Mouse (Mus musculus) neural tube, embryonic 14.5 days (tissue): ENCODE results near the gene Shisa9. TPM values are rescaled to one million over a fixed set of nuclear protein-coding genes. Genes with fewer than 3 reads are reported as not detected.

Experiments used
- ATAC-seq: fragments of 200-750 bp; cut with Nextera tagmentation; 2 replicates; pipeline ENCODE4 v1.8.0; 2017; ENCODE audit warnings: low read depth, mild to moderate bottlenecking, moderate TSS enrichment, moderate library complexity
- H3K27ac ChIP-seq: fragments of 300-500 bp; sonication (generic); 2 replicates; pipeline ENCODE4 v1.5.1; 2014; ENCODE audit warnings: low read depth, mild to moderate bottlenecking, control low read depth, low read length, moderate library complexity, mixed read lengths
- H3K27me3 ChIP-seq: fragments of 300-500 bp; sonication (generic); 2 replicates; pipeline ENCODE4 v1.6.1; 2014; ENCODE audit warnings: low read length; ENCODE audit not compliant: control insufficient read depth, insufficient read depth
- H3K36me3 ChIP-seq: fragments of 300-500 bp; sonication (generic); 2 replicates; pipeline ENCODE4 v1.6.1; 2014; ENCODE audit warnings: low read length, mixed read lengths; ENCODE audit not compliant: control insufficient read depth, insufficient read depth
- H3K4me1 ChIP-seq: fragments of 300-500 bp; sonication (generic); 2 replicates; pipeline ENCODE4 v1.6.1; 2014; ENCODE audit warnings: low read length; ENCODE audit not compliant: control insufficient read depth, insufficient read depth
- H3K4me2 ChIP-seq: fragments of 300-500 bp; sonication (generic); 2 replicates; pipeline ENCODE4 v1.6.1; 2014; ENCODE audit warnings: mild to moderate bottlenecking, low read depth, low read length, control low read depth
- H3K4me3 ChIP-seq: fragments of 300-500 bp; sonication (generic); 2 replicates; pipeline ENCODE4 v1.5.1; 2014; ENCODE audit warnings: low read depth, low read length, control low read depth, mixed read lengths
- H3K9ac ChIP-seq: fragments of 300-500 bp; sonication (generic); replicated peaks from 2 replicates; pipeline ENCODE4 v1.6.1; 2014; ENCODE audit warnings: low read depth, mild to moderate bottlenecking, control low read depth, low read length, mixed read lengths
- H3K9me3 ChIP-seq: fragments of 300-500 bp; sonication (generic); 2 replicates; pipeline ENCODE4 v1.6.1; 2016; ENCODE audit warnings: low read length; ENCODE audit not compliant: control insufficient read depth
- WGBS: fragments of 180-500 bp; shearing (Covaris S2); extraction: QIAGEN DNeasy Blood & Tissue Kit; methylation state at CpG from one replicate; pipeline ENCODE4 v1.1.7; 2014; 5-methylcytosine and 5-hydroxymethylcytosine counted together
- polyA plus RNA-seq: library from polyadenylated mRNA; unstranded; fragments of >200 nt; fragmentation: Nextera tagmentation; extraction: Ambion mirVana; gene quantifications from 2 replicates; pipeline ENCODE4 v1.2.1, GENCODE M21; 2014

Gene Shisa9
- polyA plus RNA-seq, 1 experiment from 2014 or later: 13.8 TPM

- no peak overlapping the region for H3K4me2 ChIP-seq
- no peaks in the 10 kb centered on the region for H3K36me3 ChIP-seq
- peaks cover 10% of the 10 kb centered on the region for H3K4me1 ChIP-seq
- H3K27ac ChIP-seq: no peak overlapping the region
- ATAC-seq: no peak
- H3K27me3 ChIP-seq: no peaks in the 10 kb centered on the region
- H3K9me3 ChIP-seq: no peaks in the 10 kb centered on the region
- no peak overlapping the region for H3K4me3 ChIP-seq
- 96% methylated on average over 2 of the region's 2 CpGs for WGBS
- H3K9ac ChIP-seq: no peak overlapping the region
Measured at GRCm38 (mm10) chr16:12214018-12214417, 230.1 kb downstream of the Shisa9 start.

GRCm38 (mm10) chr16:12217289-12218150 lies 233.6 kb downstream of the Shisa9 start:
- H3K4me2 ChIP-seq: no peak overlapping the region
- no peak overlapping the region for H3K27ac ChIP-seq
- peaks cover 10% of the 10 kb centered on the region for H3K4me1 ChIP-seq
- peak; percentile 31; the same call in 1 of the 2 replicates for ATAC-seq
- WGBS: 45% methylated on average over 13 of the region's 13 CpGs
- no peak overlapping the region for H3K4me3 ChIP-seq
- H3K9me3 ChIP-seq: no peaks in the 10 kb centered on the region
- H3K9ac ChIP-seq: no peak overlapping the region
- no peaks in the 10 kb centered on the region for H3K36me3 ChIP-seq
- no peaks in the 10 kb centered on the region for H3K27me3 ChIP-seq

GRCm38 (mm10) chr16:12218151-12218532 lies 234.2 kb downstream of the Shisa9 start:
- peaks cover 10% of the 10 kb centered on the region for H3K4me1 ChIP-seq
- WGBS: 49% methylated on average over 2 of the region's 2 CpGs
- H3K4me3 ChIP-seq: no peak overlapping the region
- ATAC-seq: no peak
- no peaks in the 10 kb centered on the region for H3K36me3 ChIP-seq
- no peaks in the 10 kb centered on the region for H3K9me3 ChIP-seq
- no peaks in the 10 kb centered on the region for H3K27me3 ChIP-seq
- H3K4me2 ChIP-seq: no peak overlapping the region
- H3K9ac ChIP-seq: no peak overlapping the region
- H3K27ac ChIP-seq: no peak overlapping the region

GRCm38 (mm10) chr16:12219821-12220220 lies 235.9 kb downstream of the Shisa9 start:
- WGBS: 73% methylated on average over 3 of the region's 3 CpGs
- ATAC-seq: no peak

GRCm38 (mm10) chr16:12223537-12223936 lies 239.6 kb downstream of the Shisa9 start:
- WGBS: 97% methylated on average over 2 of the region's 2 CpGs
- Histone ChIP-seq H3K27ac (no peak overlapping the region), H3K4me3 (no peak overlapping the region), H3K27me3 (no peaks in the 10 kb centered on the region), H3K9me3 (no peaks in the 10 kb centered on the region), H3K9ac (no peak overlapping the region), H3K4me1 (no peaks in the 10 kb centered on the region), H3K36me3 (no peaks in the 10 kb centered on the region), H3K4me2 (no peak overlapping the region)
- ATAC-seq: no peak

More at GRCm38 (mm10) chr16:12219821-12220220, 235.9 kb downstream of the Shisa9 start:
- H3K4me2 ChIP-seq: no peak overlapping the region
- peaks cover 10% of the 10 kb centered on the region for H3K4me1 ChIP-seq
- no peak overlapping the region for H3K4me3 ChIP-seq
- H3K9ac ChIP-seq: no peak overlapping the region
- H3K27me3 ChIP-seq: no peaks in the 10 kb centered on the region
- H3K9me3 ChIP-seq: no peaks in the 10 kb centered on the region
- no peak overlapping the region for H3K27ac ChIP-seq
- no peaks in the 10 kb centered on the region for H3K36me3 ChIP-seq

GRCm38 (mm10) chr16:12226937-12227336 lies 243.0 kb downstream of the Shisa9 start:
- Histone ChIP-seq H3K4me1 (no peaks in the 10 kb centered on the region), H3K27ac (no peak overlapping the region), H3K36me3 (no peaks in the 10 kb centered on the region), H3K9me3 (no peaks in the 10 kb centered on the region), H3K9ac (no peak overlapping the region), H3K27me3 (no peaks in the 10 kb centered on the region), H3K4me2 (no peak overlapping the region), H3K4me3 (no peak overlapping the region)
- no peak for ATAC-seq
- 78% methylated on average over 3 of the region's 3 CpGs for WGBS

GRCm38 (mm10) chr16:12233288-12233687 lies 249.4 kb downstream of the Shisa9 start:
- H3K4me2 ChIP-seq: no peak overlapping the region
- H3K9me3 ChIP-seq: no peaks in the 10 kb centered on the region
- H3K4me1 ChIP-seq: no peaks in the 10 kb centered on the region
- no peak overlapping the region for H3K27ac ChIP-seq
- H3K27me3 ChIP-seq: no peaks in the 10 kb centered on the region
- no peak for ATAC-seq
- no peak overlapping the region for H3K4me3 ChIP-seq
- no peaks in the 10 kb centered on the region for H3K36me3 ChIP-seq
- WGBS: 83% methylated on average over 3 of the region's 3 CpGs
- H3K9ac ChIP-seq: no peak overlapping the region

GRCm38 (mm10) chr16:12234289-12234688 lies 250.4 kb downstream of the Shisa9 start:
- H3K27ac ChIP-seq: no peak overlapping the region
- H3K27me3 ChIP-seq: no peaks in the 10 kb centered on the region
- no peaks in the 10 kb centered on the region for H3K9me3 ChIP-seq
- 63% methylated on average over 2 of the region's 2 CpGs for WGBS
- H3K4me2 ChIP-seq: no peak overlapping the region
- H3K4me1 ChIP-seq: no peaks in the 10 kb centered on the region
- no peak for ATAC-seq
- H3K36me3 ChIP-seq: no peaks in the 10 kb centered on the region
- H3K4me3 ChIP-seq: no peak overlapping the region
- H3K9ac ChIP-seq: no peak overlapping the region

- 78% methylated on average over 4 of the region's 4 CpGs for WGBS
- H3K4me2 ChIP-seq: no peak overlapping the region
- no peaks in the 10 kb centered on the region for H3K36me3 ChIP-seq
- H3K9me3 ChIP-seq: no peaks in the 10 kb centered on the region
- H3K4me1 ChIP-seq: no peaks in the 10 kb centered on the region
- H3K4me3 ChIP-seq: no peak overlapping the region
- no peak overlapping the region for H3K27ac ChIP-seq
- H3K27me3 ChIP-seq: no peaks in the 10 kb centered on the region
- ATAC-seq: no peak
- H3K9ac ChIP-seq: no peak overlapping the region
Measured at GRCm38 (mm10) chr16:12238611-12239010, 254.7 kb downstream of the Shisa9 start.
